Mouse (Mus musculus): Measurements from ENCODE around the gene Eef1g. TPM values are rescaled to one million over a fixed set of nuclear protein-coding genes. Genes with fewer than 3 reads are reported as not detected.

The Eef1g gene
- total and polyA plus RNA-seq, 3 experiments = 191 to 260 (median 224) TPM

DNA sequence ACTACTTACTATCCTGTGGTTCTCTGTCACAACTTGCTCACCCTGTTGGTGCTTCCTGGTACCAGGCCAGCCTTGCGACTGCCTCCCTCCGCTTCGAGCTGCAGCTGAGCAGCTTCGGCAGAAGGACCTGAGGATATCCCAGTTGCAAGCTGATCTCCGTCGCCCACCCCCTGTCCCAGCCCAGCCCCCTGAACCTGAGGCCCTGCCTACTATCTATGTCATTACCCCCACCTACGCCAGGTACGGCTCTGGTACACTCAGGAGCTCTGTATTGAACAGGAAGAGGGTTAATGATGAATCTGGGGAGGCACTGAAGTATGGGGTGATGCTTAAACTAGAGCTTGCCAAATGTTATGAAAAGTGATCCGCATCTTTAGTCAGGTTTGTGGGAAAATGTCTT, 45.1 kb upstream of the Eef1g start:
- TF ChIP-seq EP300 (IDR thresholded peaks at IDR 0.05; ENCODE audit: insufficient read depth, low read depth, low read length) = no peak
- TF ChIP-seq CTCF (IDR thresholded peaks at IDR 0.05) = no peak
- Histone ChIP-seq H3K4me1 (ENCODE audit: control insufficient read depth, insufficient read depth, low read length) (peaks cover 4% of the 10 kb centered on the region), H3K27ac (no peak overlapping the region), H3K9ac (ENCODE audit: low read depth, low read length) (no peak overlapping the region), H3K36me3 (ENCODE audit: control insufficient read depth, insufficient read depth, low read length) (0 out of 2 replicates have a peak, but pooled peaks cover 3% of the 10 kb centered on the region), H3K79me2 (replicated peaks; ENCODE audit: control insufficient read depth, insufficient read depth, low read length) (no peaks in the 10 kb centered on the region), H3K27me3 (ENCODE audit: control insufficient read depth, insufficient read depth, low read length) (no peaks in the 10 kb centered on the region), H3K4me3 (no peak overlapping the region)
- WGBS = 75% methylated on average over 9 of the region's 9 CpGs
- intact Hi-C loops (cut with DNase I) = loop anchor here (2.0 kb wide), 1 partner anchor 23 kb away; the partner anchor contains the start of gene Ganab
- no peak for DNase-seq

DNA sequence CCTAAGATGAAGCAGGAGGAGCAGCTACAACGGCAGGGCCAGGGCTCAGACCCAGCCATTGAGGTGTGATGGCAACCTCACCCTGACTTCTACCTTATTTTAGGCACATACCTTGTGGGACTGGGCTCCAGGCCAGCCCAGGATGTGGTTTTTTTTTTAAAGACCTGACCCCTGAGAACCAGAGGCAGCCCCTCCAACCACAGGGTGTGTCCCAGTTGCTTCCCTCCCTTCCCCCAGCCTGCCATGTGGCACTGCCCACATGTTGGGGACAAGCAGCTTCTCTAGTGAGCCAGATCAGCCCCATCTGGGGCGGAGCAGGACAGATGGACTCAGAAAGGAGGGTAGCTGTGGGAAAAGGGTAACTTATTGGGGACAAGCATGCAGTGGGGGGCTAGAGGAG, 40.1 kb upstream of the Eef1g start:
- intact Hi-C loops (cut with DNase I) = no loop called here
- no peak for DNase-seq
- no peaks in the 10 kb centered on the region for H3K36me3 ChIP-seq (ENCODE audit: control insufficient read depth, insufficient read depth, low read length)
- H3K79me2 ChIP-seq (replicated peaks; ENCODE audit: control insufficient read depth, insufficient read depth, low read length) = no peaks in the 10 kb centered on the region
- H3K4me1 ChIP-seq (ENCODE audit: control insufficient read depth, insufficient read depth, low read length) = no peaks in the 10 kb centered on the region; the same call in 1 of the 2 replicates
- no peak overlapping the region for H3K9ac ChIP-seq (ENCODE audit: low read depth, low read length)
- no peaks in the 10 kb centered on the region for H3K27me3 ChIP-seq (ENCODE audit: control insufficient read depth, insufficient read depth, low read length)
- TF ChIP-seq CTCF (IDR thresholded peaks at IDR 0.05) (no peak), EP300 (IDR thresholded peaks at IDR 0.05; ENCODE audit: insufficient read depth, low read depth, low read length) (no peak), POLR2A (IDR thresholded peaks at IDR 0.05; ENCODE audit: insufficient read depth, low read depth, low read length) (no peak)
- 80% methylated on average over 2 of the region's 2 CpGs for WGBS
- H3K4me3 ChIP-seq = no peak overlapping the region
- no peak overlapping the region for H3K27ac ChIP-seq

DNA sequence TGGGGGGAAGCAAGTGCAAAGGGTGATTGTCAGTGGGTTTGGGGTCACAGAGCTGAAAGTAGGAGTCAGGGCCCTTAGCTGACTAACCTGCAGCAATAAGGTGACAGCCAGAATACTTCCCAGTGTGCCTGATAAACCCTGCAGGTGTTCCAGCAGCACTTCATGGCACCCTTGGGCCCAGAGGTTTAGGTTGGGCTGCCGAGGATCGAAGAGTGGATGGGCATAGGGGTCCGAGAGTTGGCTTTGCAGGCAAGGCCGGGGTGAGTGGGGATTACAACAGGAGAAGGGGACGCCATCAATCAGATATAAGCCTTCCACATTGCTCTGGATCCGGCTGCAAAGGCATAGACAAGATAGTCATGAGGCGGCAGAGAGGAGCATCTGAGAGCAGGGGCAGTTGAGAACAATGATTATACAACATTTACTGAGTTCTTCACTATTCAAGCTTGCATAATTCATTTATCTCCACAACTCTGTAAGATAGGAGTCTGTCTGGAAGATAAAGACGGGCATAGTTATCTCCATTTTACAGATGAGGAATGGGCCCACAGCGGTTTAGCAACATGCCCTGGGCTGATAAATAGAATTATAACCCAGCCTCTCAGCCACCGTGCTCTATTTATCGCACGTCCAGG, 38.8 kb upstream of the Eef1g start:
- DNase-seq = no peak
- Histone ChIP-seq H3K79me2 (replicated peaks; ENCODE audit: control insufficient read depth, insufficient read depth, low read length) (no peaks in the 10 kb centered on the region), H3K4me3 (no peak overlapping the region), H3K9ac (ENCODE audit: low read depth, low read length) (no peak overlapping the region), H3K27me3 (ENCODE audit: control insufficient read depth, insufficient read depth, low read length) (no peaks in the 10 kb centered on the region), H3K36me3 (ENCODE audit: control insufficient read depth, insufficient read depth, low read length) (no peaks in the 10 kb centered on the region), H3K4me1 (ENCODE audit: control insufficient read depth, insufficient read depth, low read length) (no peaks in the 10 kb centered on the region; the same call in 1 of the 2 replicates), H3K27ac (no peak overlapping the region; the same call in 1 of the 2 replicates)
- WGBS = 87% methylated on average over 12 of the region's 12 CpGs
- TF ChIP-seq POLR2A (IDR thresholded peaks at IDR 0.05; ENCODE audit: insufficient read depth, low read depth, low read length) (no peak), CTCF (IDR thresholded peaks at IDR 0.05) (no peak), EP300 (IDR thresholded peaks at IDR 0.05; ENCODE audit: insufficient read depth, low read depth, low read length) (no peak)
- intact Hi-C loops (cut with DNase I) = no loop called here

DNA sequence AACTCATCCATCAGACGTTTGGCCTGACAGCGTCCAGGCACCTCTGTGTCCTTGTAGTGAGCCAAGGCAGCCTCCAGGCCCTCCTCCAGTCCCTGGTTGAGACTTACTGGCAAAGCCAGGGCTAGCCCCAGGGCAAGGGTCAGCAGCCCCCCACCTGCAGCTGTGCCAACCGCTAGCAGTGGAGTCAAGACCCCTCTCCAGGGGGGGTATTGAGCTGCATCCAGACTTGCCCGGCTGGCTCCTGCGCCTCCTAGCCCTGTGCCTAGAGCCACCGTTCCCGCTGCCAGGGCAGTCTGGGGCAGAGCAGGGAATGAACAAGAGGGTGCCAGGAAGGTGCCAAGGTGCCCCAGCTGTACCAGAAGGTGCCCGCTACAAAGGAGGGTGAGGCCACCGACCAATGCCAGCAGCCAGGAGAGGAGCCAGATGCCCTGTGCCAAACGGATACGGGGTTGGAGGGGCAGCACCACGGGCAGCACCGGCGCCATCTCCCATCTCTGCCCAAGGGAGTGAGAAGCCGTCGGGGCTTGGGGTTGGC, 38.1 kb upstream of the Eef1g start:
- Histone ChIP-seq H3K4me3 (peak overlapping the region; percentile 66), H3K27me3 (ENCODE audit: control insufficient read depth, insufficient read depth, low read length) (no peaks in the 10 kb centered on the region), H3K4me1 (ENCODE audit: control insufficient read depth, insufficient read depth, low read length) (no peaks in the 10 kb centered on the region; the same call in 1 of the 2 replicates), H3K79me2 (replicated peaks; ENCODE audit: control insufficient read depth, insufficient read depth, low read length) (no peaks in the 10 kb centered on the region), H3K9ac (ENCODE audit: low read depth, low read length) (peak overlapping the region; percentile 87), H3K27ac (peak overlapping the region; percentile 83), H3K36me3 (ENCODE audit: control insufficient read depth, insufficient read depth, low read length) (no peaks in the 10 kb centered on the region)
- no peak for TF ChIP-seq POLR2A (IDR thresholded peaks at IDR 0.05; ENCODE audit: insufficient read depth, low read depth, low read length)
- no peak for TF ChIP-seq EP300 (IDR thresholded peaks at IDR 0.05; ENCODE audit: insufficient read depth, low read depth, low read length)
- TF ChIP-seq CTCF (IDR thresholded peaks at IDR 0.05) = no peak
- no peak for DNase-seq
- intact Hi-C loops (cut with DNase I) = loop anchor here (1.0 kb wide), 1 partner anchor 13 kb away; the partner anchor contains the start of gene Mta2
- 20% methylated on average over 16 of the region's 16 CpGs for WGBS

DNA sequence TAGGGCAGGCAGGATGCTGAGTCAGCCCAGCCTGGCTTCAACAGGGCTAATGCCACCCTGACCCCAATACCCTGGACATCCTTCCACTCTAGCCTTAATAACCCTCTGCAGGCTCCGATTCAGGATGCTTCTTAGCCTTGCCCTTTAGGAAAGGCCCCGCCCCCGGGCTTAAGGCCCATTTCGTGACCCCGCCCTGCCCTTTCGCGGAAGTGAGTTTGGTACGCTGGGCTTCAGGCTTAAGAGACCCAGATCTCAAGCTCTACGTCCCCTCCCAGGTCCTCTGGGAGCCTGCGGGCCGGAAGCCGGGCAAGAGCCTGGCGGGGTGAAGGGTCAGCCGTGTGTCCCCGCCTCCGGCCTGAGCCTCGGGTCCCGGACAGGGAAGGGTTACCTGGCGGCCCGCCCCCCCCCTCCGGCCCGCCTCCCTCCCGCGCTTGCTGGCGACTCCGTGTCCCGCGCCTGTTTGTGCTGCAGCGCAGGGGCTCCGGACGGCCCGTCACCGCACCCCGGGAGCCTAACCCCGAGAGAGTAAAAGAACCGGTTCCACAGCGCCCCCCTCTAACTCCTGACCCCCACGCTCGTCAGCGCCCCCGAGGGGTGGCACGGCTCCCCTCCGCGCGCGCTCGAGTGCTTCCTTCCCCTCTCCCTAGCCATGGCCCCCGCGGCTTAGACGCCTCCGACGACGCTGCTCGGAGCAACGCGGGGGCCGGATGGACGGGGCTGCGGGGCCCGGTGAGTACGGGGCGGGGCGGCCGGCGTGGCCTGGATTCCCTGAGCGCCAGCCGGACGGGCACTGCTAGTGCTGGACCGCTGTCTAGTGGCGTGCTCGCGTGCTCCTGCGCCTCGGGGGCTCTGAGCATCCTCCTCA, 37.4 kb upstream of the Eef1g start, which contains the start of the genes Rom1 and Eml3:
TSS of gene Rom1 (minus strand) at position 133 of the 865 bp plus-strand sequence.
TSS of gene Eml3 (plus strand) at position 329 of the 865 bp plus-strand sequence.
- Histone ChIP-seq H3K27me3 (ENCODE audit: control insufficient read depth, insufficient read depth, low read length) (no peaks in the 10 kb centered on the region), H3K9ac (ENCODE audit: low read depth, low read length) (peak within 1 kb of the TSS; percentile 87), H3K79me2 (replicated peaks; ENCODE audit: control insufficient read depth, insufficient read depth, low read length) (no peaks in the 10 kb centered on the region), H3K4me1 (ENCODE audit: control insufficient read depth, insufficient read depth, low read length) (no peaks in the 10 kb centered on the region; the same call in 1 of the 2 replicates), H3K36me3 (ENCODE audit: control insufficient read depth, insufficient read depth, low read length) (no peaks in the 10 kb centered on the region), H3K27ac (peak within 1 kb of the TSS; percentile 83), H3K4me3 (peak within 1 kb of the TSS; percentile 66)
- intact Hi-C loops (cut with DNase I) = loop anchor here (1.0 kb wide), 1 partner anchor 12 kb away; the partner anchor contains the start of gene Mta2
- TF ChIP-seq EP300 (IDR thresholded peaks at IDR 0.05; ENCODE audit: insufficient read depth, low read depth, low read length) = peak; percentile 42; the same call in 1 of the 2 replicates
- TF ChIP-seq POLR2A (IDR thresholded peaks at IDR 0.05; ENCODE audit: insufficient read depth, low read depth, low read length) = peak; percentile 50; the same call in 1 of the 2 replicates
- TF ChIP-seq CTCF (IDR thresholded peaks at IDR 0.05) = peak; percentile 63
- DNase-seq = peak; percentile 94 to 96
- 1% methylated on average over 72 of the region's 74 CpGs for WGBS

Measured in heart, adult 2 months (tissue).